Mouse (Mus musculus) forebrain, embryonic 11.5 days (tissue): ENCODE results near the gene Bcar1. TPM values are rescaled to one million over a fixed set of nuclear protein-coding genes. Genes with fewer than 3 reads are reported as not detected.

Experiments
- ATAC-seq: fragments of 200-750 bp; cut with Nextera tagmentation; replicated peaks from 2 replicates; pipeline ENCODE4 v1.8.0; 2017; ENCODE audit warnings: moderate TSS enrichment; ENCODE audit not compliant: low FRiP score
- DNase-seq: peaks from one replicate; pipeline ENCODE4 v3.0.0-alpha.2; 2017; ENCODE audit warnings: low spot score
- H3K27ac ChIP-seq: fragments of 300-500 bp; sonication (generic); 2 replicates; pipeline ENCODE4 v1.5.1; 2014; ENCODE audit warnings: low read depth, low read length
- H3K27me3 ChIP-seq: fragments of 300-500 bp; sonication (generic); 2 replicates; pipeline ENCODE4 v1.6.1; 2014; ENCODE audit warnings: mild to moderate bottlenecking, low read length, mixed read lengths; ENCODE audit not compliant: control insufficient read depth, insufficient read depth
- H3K36me3 ChIP-seq: fragments of 300-500 bp; sonication (generic); 2 replicates; pipeline ENCODE4 v1.6.1; 2014; ENCODE audit warnings: mild to moderate bottlenecking, low read length, moderate library complexity, mixed read lengths; ENCODE audit not compliant: control insufficient read depth, insufficient read depth
- H3K4me1 ChIP-seq: fragments of 300-500 bp; sonication (generic); replicated peaks from 2 replicates; pipeline ENCODE4 v1.6.1; 2014; ENCODE audit warnings: low read length, mixed read lengths; ENCODE audit not compliant: control insufficient read depth, insufficient read depth
- H3K4me2 ChIP-seq: fragments of 300-500 bp; sonication (generic); 2 replicates; pipeline ENCODE4 v1.6.1; 2014; ENCODE audit warnings: low read depth, mild to moderate bottlenecking, low read length, moderate library complexity, mixed read lengths; ENCODE audit not compliant: severe bottlenecking
- H3K4me3 ChIP-seq: fragments of 300-500 bp; sonication (generic); 2 replicates; pipeline ENCODE4 v1.5.1; 2014; ENCODE audit warnings: low read depth, low read length
- H3K9ac ChIP-seq: fragments of 300-500 bp; sonication (generic); 2 replicates; pipeline ENCODE4 v1.6.1; 2014; ENCODE audit warnings: low read length
- H3K9me3 ChIP-seq: fragments of 300-500 bp; sonication (generic); 2 replicates; pipeline ENCODE4 v1.6.1; 2016; ENCODE audit warnings: low read length, mixed read lengths; ENCODE audit not compliant: control insufficient read depth
- WGBS: fragments of 180-500 bp; shearing (Covaris S2); extraction: QIAGEN DNeasy Blood & Tissue Kit; methylation state at CpG from one replicate; pipeline ENCODE4 v1.1.7; 2014; 5-methylcytosine and 5-hydroxymethylcytosine counted together
- polyA plus RNA-seq: library from polyadenylated mRNA; unstranded; fragments of >200 nt; fragmentation: Nextera tagmentation; extraction: Ambion mirVana; gene quantifications from 2 replicates; pipeline ENCODE4 v1.2.1, GENCODE M21; 2014

Gene Bcar1
- polyA plus RNA-seq, 1 experiment from 2014 or later, result 60.1 TPM

DNA sequence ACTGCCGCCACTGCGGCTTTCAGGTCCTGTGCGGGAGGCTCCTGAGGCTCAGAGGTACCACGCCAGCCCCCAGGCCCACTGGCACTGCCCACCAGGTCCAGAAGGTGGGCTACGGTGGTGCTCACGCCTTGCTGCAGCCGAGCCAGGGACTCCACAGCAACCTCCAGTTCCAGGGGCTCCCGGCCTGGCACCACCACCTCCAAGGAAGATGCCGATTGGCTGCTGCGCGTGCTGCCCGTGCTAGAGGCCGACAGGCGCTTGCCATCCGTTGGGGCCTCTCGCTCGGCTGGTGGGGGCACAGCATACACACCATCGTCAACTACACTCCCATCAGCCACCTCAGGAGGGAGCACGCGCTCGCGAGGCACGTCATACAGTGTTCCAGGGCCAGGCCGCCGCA, 29.8 kb downstream of the Bcar1 start:
- 93% methylated on average over 25 of the region's 25 CpGs for WGBS
- DNase-seq, result no peak
- Histone ChIP-seq H3K36me3 (peaks cover 17% of the 10 kb centered on the region), H3K4me3 (no peak overlapping the region), H3K4me2 (no peak overlapping the region), H3K9me3 (no peaks in the 10 kb centered on the region), H3K9ac (no peak overlapping the region), H3K27me3 (no peaks in the 10 kb centered on the region), H3K27ac (no peak overlapping the region), H3K4me1 (peaks cover 17% of the 10 kb centered on the region)
- ATAC-seq, result no peak

DNA sequence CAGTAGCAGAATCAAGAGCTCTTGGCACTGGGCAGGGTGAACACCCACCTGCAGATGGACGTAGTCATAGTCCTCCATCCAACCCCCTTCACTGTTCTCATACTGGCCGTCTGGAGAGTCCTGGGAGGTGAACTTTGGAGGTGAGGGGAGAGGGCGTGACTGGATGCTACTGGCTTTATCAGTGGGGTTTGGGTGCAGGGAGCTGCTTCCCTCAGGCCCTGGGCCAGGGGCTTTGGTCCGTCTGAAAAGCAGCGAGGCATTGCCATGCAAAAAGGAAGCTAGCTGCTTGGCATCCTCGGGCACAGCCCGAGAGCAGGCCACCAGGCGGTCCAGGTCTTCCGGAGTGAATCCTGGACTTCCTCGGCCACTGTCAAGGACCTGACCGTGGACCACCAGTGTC, 30.3 kb downstream of the Bcar1 start:
- H3K9ac ChIP-seq, result no peak overlapping the region
- DNase-seq, result no peak
- H3K27ac ChIP-seq, result no peak overlapping the region
- H3K36me3 ChIP-seq, result peaks cover 17% of the 10 kb centered on the region
- no peak overlapping the region for H3K4me2 ChIP-seq
- ATAC-seq, result no peak
- peaks cover 17% of the 10 kb centered on the region for H3K4me1 ChIP-seq
- no peaks in the 10 kb centered on the region for H3K27me3 ChIP-seq
- WGBS, result 91% methylated on average over 11 of the region's 11 CpGs
- no peak overlapping the region for H3K4me3 ChIP-seq
- no peaks in the 10 kb centered on the region for H3K9me3 ChIP-seq

DNA sequence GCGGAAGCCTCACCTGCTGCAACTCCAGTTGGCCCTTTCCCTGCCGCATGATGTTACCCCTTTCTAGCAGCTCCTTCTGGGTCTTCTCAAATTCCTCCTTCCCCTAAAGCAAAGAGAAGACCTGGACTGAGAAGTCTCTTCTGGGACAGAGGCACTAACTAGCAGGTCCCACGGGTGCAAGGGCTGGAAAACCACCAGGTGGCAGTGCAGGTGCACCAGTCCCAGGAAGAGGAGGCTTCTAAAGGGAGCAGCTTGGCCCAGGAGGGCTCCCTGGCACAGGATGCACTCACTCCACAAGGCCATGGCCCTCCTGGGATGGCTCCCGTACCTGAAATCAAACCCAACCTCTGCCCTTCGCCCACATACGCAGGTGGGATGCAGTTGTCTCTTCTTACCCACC, 31.0 kb downstream of the Bcar1 start:
- WGBS, result 81% methylated on average over 6 of the region's 6 CpGs
- Histone ChIP-seq H3K27me3 (no peaks in the 10 kb centered on the region), H3K4me3 (no peak overlapping the region), H3K36me3 (peaks cover 17% of the 10 kb centered on the region), H3K9me3 (no peaks in the 10 kb centered on the region), H3K27ac (no peak overlapping the region), H3K9ac (no peak overlapping the region), H3K4me2 (no peak overlapping the region), H3K4me1 (peaks cover 17% of the 10 kb centered on the region)
- DNase-seq (peak; percentile 75), ATAC-seq (no peak)

DNA sequence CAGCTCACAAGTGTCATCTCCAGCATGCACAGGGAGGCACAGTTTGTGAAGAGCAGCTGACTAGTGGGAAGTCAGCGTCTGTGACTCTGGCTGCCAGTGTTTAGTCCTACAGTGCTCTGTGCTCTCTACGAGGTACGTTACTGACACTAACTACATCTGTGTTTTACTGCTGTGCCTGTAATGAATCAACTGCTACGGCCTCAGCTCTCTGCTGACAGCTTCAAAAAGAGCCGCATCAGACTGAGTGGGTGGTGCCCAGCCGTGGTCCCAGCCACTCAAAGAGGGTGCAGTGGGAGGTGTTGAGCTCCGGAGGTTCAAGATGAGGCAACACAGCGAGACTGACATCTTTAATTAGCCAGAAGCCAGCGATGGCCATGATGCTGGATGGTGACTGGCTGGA, 31.5 kb downstream of the Bcar1 start:
- H3K36me3 ChIP-seq, result peaks cover 17% of the 10 kb centered on the region
- H3K9ac ChIP-seq, result no peak overlapping the region
- no peak for ATAC-seq
- no peak for DNase-seq
- no peak overlapping the region for H3K4me2 ChIP-seq
- H3K4me1 ChIP-seq, result peaks cover 13% of the 10 kb centered on the region
- no peak overlapping the region for H3K27ac ChIP-seq
- 88% methylated on average over 9 of the region's 9 CpGs for WGBS
- no peak overlapping the region for H3K4me3 ChIP-seq
- H3K9me3 ChIP-seq, result no peaks in the 10 kb centered on the region
- no peaks in the 10 kb centered on the region for H3K27me3 ChIP-seq

DNA sequence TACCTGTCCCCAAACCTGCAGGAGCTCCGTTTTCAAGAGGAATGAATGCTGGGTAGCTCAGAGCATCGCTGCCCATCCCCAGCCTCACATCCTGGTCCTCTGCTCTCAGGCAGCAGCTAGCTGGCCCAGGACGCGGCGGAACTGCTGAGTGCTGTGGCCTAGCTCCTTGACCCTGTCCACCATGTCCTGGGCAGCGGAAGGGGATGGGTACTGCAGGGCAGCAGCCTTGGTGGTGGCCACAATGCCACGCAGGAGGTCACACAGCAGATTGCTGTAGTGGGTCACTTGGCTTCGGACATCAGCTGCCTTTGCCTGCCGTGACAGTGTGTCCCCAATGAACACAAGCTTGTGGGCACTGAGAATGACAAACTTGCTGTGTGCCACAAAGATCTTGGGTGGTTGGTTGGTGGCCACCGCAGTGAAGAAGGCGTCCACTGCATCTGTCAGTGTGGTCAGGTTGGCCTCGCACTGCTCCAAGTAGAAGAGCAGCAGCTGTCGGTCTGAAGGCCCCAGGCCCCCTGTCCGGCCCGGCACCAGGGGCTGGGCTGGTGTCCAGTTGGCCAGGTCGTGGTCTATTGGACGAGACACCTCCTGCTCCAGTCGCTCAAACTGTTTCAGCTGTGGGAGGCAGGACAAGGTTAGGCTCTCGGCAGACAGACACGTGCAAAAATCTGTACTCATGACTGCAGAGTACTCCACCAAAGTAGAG, 32.7 kb downstream of the Bcar1 start:
- Histone ChIP-seq H3K27me3 (no peaks in the 10 kb centered on the region), H3K9ac (no peak overlapping the region), H3K36me3 (peaks cover 17% of the 10 kb centered on the region), H3K27ac (no peak overlapping the region), H3K4me2 (no peak overlapping the region), H3K4me1 (peaks cover under 1% of the 10 kb centered on the region; the same call in 1 of the 2 replicates), H3K9me3 (no peaks in the 10 kb centered on the region), H3K4me3 (no peak overlapping the region)
- ATAC-seq (no peak), DNase-seq (no peak)
- 94% methylated on average over 20 of the region's 20 CpGs for WGBS

- DNase-seq (no peak), ATAC-seq (no peak)
- Histone ChIP-seq H3K4me3 (no peak overlapping the region), H3K4me1 (no peaks in the 10 kb centered on the region), H3K9me3 (no peaks in the 10 kb centered on the region), H3K4me2 (no peak overlapping the region), H3K36me3 (peaks cover 15% of the 10 kb centered on the region), H3K27me3 (no peaks in the 10 kb centered on the region), H3K27ac (no peak overlapping the region), H3K9ac (no peak overlapping the region)
- 86% methylated on average over 1 of the region's 1 CpGs for WGBS
Measured at GRCm38 (mm10) chr8:111709223-111709622, 34.4 kb downstream of the Bcar1 start.

DNA sequence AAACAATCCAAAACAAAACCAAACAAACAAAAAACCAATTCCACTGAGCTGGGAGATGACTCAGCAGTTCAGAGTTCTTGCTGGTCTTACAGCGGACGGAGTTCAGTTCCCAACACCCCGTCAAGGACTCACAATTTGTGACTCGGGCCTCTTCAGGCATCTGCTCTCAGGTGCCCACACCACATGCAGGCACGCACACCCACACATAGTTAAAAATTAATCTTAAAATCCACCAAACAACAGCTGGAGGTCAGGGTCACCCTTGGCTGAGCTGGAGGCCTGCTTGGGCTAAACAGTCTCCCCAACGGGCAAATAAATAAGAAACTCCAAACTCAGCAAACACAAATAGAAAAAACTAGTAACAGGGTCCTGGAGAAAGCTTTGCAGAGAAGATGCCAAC, 35.3 kb downstream of the Bcar1 start:
- Histone ChIP-seq H3K27me3 (no peaks in the 10 kb centered on the region), H3K27ac (no peak overlapping the region), H3K9ac (no peak overlapping the region), H3K4me3 (no peak overlapping the region), H3K4me2 (no peak overlapping the region), H3K36me3 (peaks cover 10% of the 10 kb centered on the region), H3K4me1 (no peaks in the 10 kb centered on the region), H3K9me3 (no peaks in the 10 kb centered on the region)
- DNase-seq (no peak), ATAC-seq (no peak)
- WGBS, result 89% methylated on average over 6 of the region's 6 CpGs

- H3K9me3 ChIP-seq, result no peaks in the 10 kb centered on the region
- no peak overlapping the region for H3K4me2 ChIP-seq
- H3K36me3 ChIP-seq, result peaks cover 6% of the 10 kb centered on the region
- 71% methylated on average over 5 of the region's 5 CpGs for WGBS
- no peak for ATAC-seq
- H3K9ac ChIP-seq, result no peak overlapping the region
- H3K4me1 ChIP-seq, result no peaks in the 10 kb centered on the region
- DNase-seq, result no peak
- no peak overlapping the region for H3K4me3 ChIP-seq
- H3K27ac ChIP-seq, result no peak overlapping the region
- no peaks in the 10 kb centered on the region for H3K27me3 ChIP-seq
Measured at GRCm38 (mm10) chr8:111705699-111706098, 37.9 kb downstream of the Bcar1 start.

DNA sequence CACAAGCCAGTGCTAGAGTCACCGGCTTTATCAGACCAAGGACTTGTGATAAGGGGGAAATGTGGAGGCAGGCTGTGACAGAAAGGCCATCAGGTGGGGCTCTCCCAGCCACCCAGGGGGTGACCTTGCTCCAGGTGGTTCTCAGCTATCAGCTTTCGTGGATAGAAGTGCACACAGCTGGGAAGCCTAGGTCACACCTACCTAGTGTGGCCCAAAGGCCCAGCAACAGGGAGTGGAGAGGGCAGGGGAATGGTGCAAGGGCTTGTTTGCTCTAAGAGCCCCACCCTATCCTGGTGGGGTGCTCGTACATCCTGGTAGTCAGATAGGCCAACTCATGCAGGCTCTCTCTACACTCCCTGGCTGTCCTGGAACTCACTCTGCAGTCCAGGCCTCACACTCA, 38.4 kb downstream of the Bcar1 start:
- 78% methylated on average over 3 of the region's 3 CpGs for WGBS
- no peak overlapping the region for H3K27ac ChIP-seq

More for the DNA sequence above, 38.4 kb downstream of the Bcar1 start:
- Histone ChIP-seq H3K4me1 (no peaks in the 10 kb centered on the region), H3K9me3 (no peaks in the 10 kb centered on the region), H3K27me3 (no peaks in the 10 kb centered on the region), H3K9ac (no peak overlapping the region), H3K4me2 (no peak overlapping the region), H3K4me3 (no peak overlapping the region), H3K36me3 (peaks cover 4% of the 10 kb centered on the region; the same call in 1 of the 2 replicates)
- no peak for ATAC-seq
- no peak for DNase-seq
